Mouse (Mus musculus): ENCODE measurements at regions not wholly inside any gene's neighbourhood (a gene's known extent, or its start where the extent isn't known, plus 50 kb on each side); places are given as distances from the start of the nearest gene placed in this dataset.

GRCm38 (mm10) chr11:19109055-19109454 lies 90.3 kb upstream of the Meis1 start:
- no peak for DNase-seq (ENCODE audit: low spot score)
- Histone ChIP-seq H3K9ac (ENCODE audit: low read length) (no peak overlapping the region), H3K9me3 (ENCODE audit: control insufficient read depth, low read length) (no peaks in the 10 kb centered on the region), H3K4me3 (ENCODE audit: low read depth, low read length) (no peak overlapping the region), H3K27me3 (ENCODE audit: control insufficient read depth, insufficient read depth, low read length) (peaks cover 18% of the 10 kb centered on the region; the same call in 1 of the 2 replicates), H3K36me3 (ENCODE audit: control insufficient read depth, insufficient read depth, low read length) (no peaks in the 10 kb centered on the region), H3K27ac (ENCODE audit: low read depth, low read length) (no peak overlapping the region), H3K4me2 (ENCODE audit: low read depth, low read length, severe bottlenecking) (no peak overlapping the region), H3K4me1 (replicated peaks; ENCODE audit: control insufficient read depth, insufficient read depth, low read length) (no peaks in the 10 kb centered on the region; the same call in 1 of the 2 replicates)
- no peak for ATAC-seq (replicated peaks; ENCODE audit: low FRiP score)
- WGBS, result 70% methylated on average over 4 of the region's 4 CpGs

GRCm38 (mm10) chr11:19111916-19112575 lies 93.3 kb upstream of the Meis1 start:
- Histone ChIP-seq H3K9ac (ENCODE audit: low read length) (no peak overlapping the region), H3K9me3 (ENCODE audit: control insufficient read depth, low read length) (no peaks in the 10 kb centered on the region), H3K27me3 (ENCODE audit: control insufficient read depth, insufficient read depth, low read length) (peaks cover 17% of the 10 kb centered on the region; the same call in 1 of the 2 replicates), H3K4me3 (ENCODE audit: low read depth, low read length) (no peak overlapping the region), H3K4me1 (replicated peaks; ENCODE audit: control insufficient read depth, insufficient read depth, low read length) (no peaks in the 10 kb centered on the region; the same call in 1 of the 2 replicates), H3K4me2 (ENCODE audit: low read depth, low read length, severe bottlenecking) (no peak overlapping the region), H3K36me3 (ENCODE audit: control insufficient read depth, insufficient read depth, low read length) (no peaks in the 10 kb centered on the region), H3K27ac (ENCODE audit: low read depth, low read length) (no peak overlapping the region)
- ATAC-seq (replicated peaks; ENCODE audit: low FRiP score) (peak; percentile 46), DNase-seq (ENCODE audit: low spot score) (no peak)
- WGBS, result 56% methylated on average over 7 of the region's 7 CpGs

DNA sequence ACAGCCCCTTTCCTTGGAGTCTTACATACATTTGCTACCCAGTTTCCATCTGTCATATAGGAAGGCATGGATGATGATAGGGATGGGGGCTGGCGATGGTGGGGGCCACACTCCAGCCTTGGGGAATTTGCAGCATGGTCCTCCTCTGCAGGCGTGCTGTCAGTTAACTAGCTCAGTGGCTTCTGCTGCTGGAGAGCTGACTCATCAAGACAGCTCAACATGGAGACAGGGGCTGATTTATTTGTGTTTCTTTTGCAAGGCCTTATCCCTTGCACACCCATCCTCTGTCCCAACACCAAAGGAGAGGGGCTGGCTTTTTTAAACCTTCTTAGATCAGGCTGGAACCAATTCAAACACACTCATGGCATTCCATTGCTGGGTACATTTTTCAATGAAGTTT lies 98.3 kb upstream of the Meis1 start:
- Histone ChIP-seq H3K27me3 (ENCODE audit: control insufficient read depth, insufficient read depth, low read length) (peaks cover 10% of the 10 kb centered on the region; the same call in 1 of the 2 replicates), H3K4me2 (ENCODE audit: low read depth, low read length, severe bottlenecking) (no peak overlapping the region), H3K36me3 (ENCODE audit: control insufficient read depth, insufficient read depth, low read length) (no peaks in the 10 kb centered on the region), H3K27ac (ENCODE audit: low read depth, low read length) (no peak overlapping the region), H3K9me3 (ENCODE audit: control insufficient read depth, low read length) (no peaks in the 10 kb centered on the region), H3K9ac (ENCODE audit: low read length) (no peak overlapping the region), H3K4me3 (ENCODE audit: low read depth, low read length) (no peak overlapping the region), H3K4me1 (replicated peaks; ENCODE audit: control insufficient read depth, insufficient read depth, low read length) (peaks cover 2% of the 10 kb centered on the region; the same call in 1 of the 2 replicates)
- ATAC-seq (replicated peaks; ENCODE audit: low FRiP score) (no peak), DNase-seq (ENCODE audit: low spot score) (no peak)
- 70% methylated on average over 2 of the region's 2 CpGs for WGBS

DNA sequence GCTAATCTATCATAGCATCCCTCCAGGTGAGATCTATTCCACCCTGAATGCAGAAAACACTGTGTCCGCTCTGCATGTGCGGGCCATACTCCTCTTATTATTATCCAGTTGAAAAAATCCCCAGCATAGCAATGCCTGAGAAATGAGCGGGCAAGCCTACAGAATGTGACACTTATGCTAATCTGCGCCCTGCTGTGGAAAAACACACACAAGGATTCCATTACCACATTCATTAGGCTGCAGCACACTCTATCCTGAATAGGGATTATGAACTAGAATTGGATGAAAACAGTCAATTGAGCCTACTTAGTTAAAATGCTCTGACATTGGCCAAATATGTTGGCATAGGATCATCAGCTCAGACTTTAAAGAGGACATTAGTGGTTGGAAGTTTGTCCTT lies 99.5 kb upstream of the Meis1 start:
- Histone ChIP-seq H3K4me3 (ENCODE audit: low read depth, low read length) (no peak overlapping the region), H3K27ac (ENCODE audit: low read depth, low read length) (no peak overlapping the region), H3K27me3 (ENCODE audit: control insufficient read depth, insufficient read depth, low read length) (peaks cover 11% of the 10 kb centered on the region; the same call in 1 of the 2 replicates), H3K36me3 (ENCODE audit: control insufficient read depth, insufficient read depth, low read length) (no peaks in the 10 kb centered on the region), H3K4me2 (ENCODE audit: low read depth, low read length, severe bottlenecking) (no peak overlapping the region), H3K4me1 (replicated peaks; ENCODE audit: control insufficient read depth, insufficient read depth, low read length) (0 out of 2 replicates have a peak, but pooled peaks cover 2% of the 10 kb centered on the region), H3K9me3 (ENCODE audit: control insufficient read depth, low read length) (no peaks in the 10 kb centered on the region), H3K9ac (ENCODE audit: low read length) (no peak overlapping the region)
- 0 out of 2 replicates have a peak, but pooled peaks have one; percentile 46 for ATAC-seq (replicated peaks; ENCODE audit: low FRiP score)
- WGBS, result 36% methylated on average over 4 of the region's 4 CpGs
- no peak for DNase-seq (ENCODE audit: low spot score)

- no peak overlapping the region for H3K9ac ChIP-seq (ENCODE audit: low read length)
- no peak overlapping the region for H3K4me3 ChIP-seq (ENCODE audit: low read depth, low read length)
- 0 out of 2 replicates have a peak, but pooled peaks cover 2% of the 10 kb centered on the region for H3K4me1 ChIP-seq (replicated peaks; ENCODE audit: control insufficient read depth, insufficient read depth, low read length)
- no peak overlapping the region for H3K27ac ChIP-seq (ENCODE audit: low read depth, low read length)
- H3K4me2 ChIP-seq (ENCODE audit: low read depth, low read length, severe bottlenecking), result no peak overlapping the region
- no peaks in the 10 kb centered on the region for H3K36me3 ChIP-seq (ENCODE audit: control insufficient read depth, insufficient read depth, low read length)
- WGBS, result 74% methylated on average over 8 of the region's 8 CpGs
- DNase-seq (ENCODE audit: low spot score) (no peak), ATAC-seq (replicated peaks; ENCODE audit: low FRiP score) (no peak)
- H3K27me3 ChIP-seq (ENCODE audit: control insufficient read depth, insufficient read depth, low read length), result peaks cover 7% of the 10 kb centered on the region; the same call in 1 of the 2 replicates
- no peaks in the 10 kb centered on the region for H3K9me3 ChIP-seq (ENCODE audit: control insufficient read depth, low read length)
Observed at GRCm38 (mm10) chr11:19119927-19120827, 101.4 kb upstream of the Meis1 start.

GRCm38 (mm10) chr11:19120871-19121270 lies 102.1 kb upstream of the Meis1 start:
- Histone ChIP-seq H3K9me3 (ENCODE audit: control insufficient read depth, low read length) (no peaks in the 10 kb centered on the region), H3K4me1 (replicated peaks; ENCODE audit: control insufficient read depth, insufficient read depth, low read length) (0 out of 2 replicates have a peak, but pooled peaks cover 2% of the 10 kb centered on the region), H3K4me3 (ENCODE audit: low read depth, low read length) (no peak overlapping the region), H3K4me2 (ENCODE audit: low read depth, low read length, severe bottlenecking) (no peak overlapping the region), H3K27me3 (ENCODE audit: control insufficient read depth, insufficient read depth, low read length) (peaks cover 7% of the 10 kb centered on the region; the same call in 1 of the 2 replicates), H3K27ac (ENCODE audit: low read depth, low read length) (no peak overlapping the region), H3K36me3 (ENCODE audit: control insufficient read depth, insufficient read depth, low read length) (no peaks in the 10 kb centered on the region), H3K9ac (ENCODE audit: low read length) (no peak overlapping the region)
- ATAC-seq (replicated peaks; ENCODE audit: low FRiP score) (no peak), DNase-seq (ENCODE audit: low spot score) (no peak)
- 59% methylated on average over 3 of the region's 3 CpGs for WGBS

GRCm38 (mm10) chr11:19135375-19136050 lies 116.7 kb upstream of the Meis1 start:
- Histone ChIP-seq H3K27me3 (ENCODE audit: control insufficient read depth, insufficient read depth, low read length) (no peaks in the 10 kb centered on the region), H3K9ac (ENCODE audit: low read length) (no peak overlapping the region), H3K36me3 (ENCODE audit: control insufficient read depth, insufficient read depth, low read length) (no peaks in the 10 kb centered on the region), H3K27ac (ENCODE audit: low read depth, low read length) (no peak overlapping the region), H3K9me3 (ENCODE audit: control insufficient read depth, low read length) (no peaks in the 10 kb centered on the region), H3K4me1 (replicated peaks; ENCODE audit: control insufficient read depth, insufficient read depth, low read length) (no peaks in the 10 kb centered on the region; the same call in 1 of the 2 replicates), H3K4me2 (ENCODE audit: low read depth, low read length, severe bottlenecking) (no peak overlapping the region), H3K4me3 (ENCODE audit: low read depth, low read length) (no peak overlapping the region)
- WGBS, result 55% methylated on average over 2 of the region's 2 CpGs
- ATAC-seq (replicated peaks; ENCODE audit: low FRiP score) (no peak), DNase-seq (ENCODE audit: low spot score) (no peak)

- no peaks in the 10 kb centered on the region for H3K9me3 ChIP-seq (ENCODE audit: control insufficient read depth, low read length)
- 70% methylated on average over 5 of the region's 5 CpGs for WGBS
- no peaks in the 10 kb centered on the region for H3K36me3 ChIP-seq (ENCODE audit: control insufficient read depth, insufficient read depth, low read length)
Observed at GRCm38 (mm10) chr11:19138423-19138822, 119.6 kb upstream of the Meis1 start.

More at GRCm38 (mm10) chr11:19138423-19138822, 119.6 kb upstream of the Meis1 start:
- no peak overlapping the region for H3K4me3 ChIP-seq (ENCODE audit: low read depth, low read length)
- H3K9ac ChIP-seq (ENCODE audit: low read length), result no peak overlapping the region
- DNase-seq (ENCODE audit: low spot score), result no peak
- H3K4me2 ChIP-seq (ENCODE audit: low read depth, low read length, severe bottlenecking), result no peak overlapping the region
- H3K27me3 ChIP-seq (ENCODE audit: control insufficient read depth, insufficient read depth, low read length), result no peaks in the 10 kb centered on the region
- no peaks in the 10 kb centered on the region; the same call in 1 of the 2 replicates for H3K4me1 ChIP-seq (replicated peaks; ENCODE audit: control insufficient read depth, insufficient read depth, low read length)
- no peak overlapping the region for H3K27ac ChIP-seq (ENCODE audit: low read depth, low read length)
- ATAC-seq (replicated peaks; ENCODE audit: low FRiP score), result no peak
